Mouse (Mus musculus): ENCODE measurements around the gene Asic2. TPM values are rescaled to one million over a fixed set of nuclear protein-coding genes. Genes with fewer than 3 reads are reported as not detected.
A peak's percentile ranks its signal among the peaks of the same experiment; 100 is the strongest.

Gene Asic2
- total and polyA plus RNA-seq, 3 experiments, result not detected

DNA sequence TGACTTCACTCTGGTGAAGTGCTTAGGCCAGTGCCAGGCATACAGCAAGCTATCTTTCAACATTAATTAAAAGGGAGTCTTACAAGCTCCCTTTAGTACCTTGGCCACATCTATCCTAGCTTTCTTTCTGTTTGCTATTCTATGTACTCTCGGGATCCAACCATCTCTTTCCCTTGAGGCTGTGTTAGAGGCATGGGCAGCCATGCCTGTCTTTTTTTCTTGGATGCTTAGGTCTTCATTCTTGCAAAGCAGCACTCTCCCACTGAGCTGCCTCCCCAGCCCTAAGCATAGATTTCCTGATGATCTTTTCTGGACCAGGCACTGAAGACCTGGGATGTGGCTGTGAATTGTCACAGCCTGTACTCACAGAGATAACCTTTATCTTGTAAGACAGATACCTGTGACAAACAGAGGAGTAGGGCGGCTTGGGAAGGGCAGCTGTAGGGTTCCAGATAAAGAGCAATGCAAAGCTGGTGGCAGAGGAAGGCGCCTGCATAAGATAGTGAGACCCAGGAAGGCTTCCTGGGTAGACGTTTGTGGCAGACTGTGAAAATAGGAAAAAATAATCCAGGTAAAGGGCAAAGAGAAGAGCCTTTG is 433.0 kb downstream of the Asic2 start:
- Histone ChIP-seq H3K36me3 (ENCODE audit: control insufficient read depth in 1 of 2, insufficient read depth in 2 of 2, low read length in 2 of 2) (no peaks in the 10 kb centered on the region), H3K4me3 (ENCODE audit: control insufficient read depth in 1 of 2, insufficient read depth in 1 of 2, low read depth in 2 of 2, low read length in 2 of 2) (no peak overlapping the region), H3K9ac (ENCODE audit: control insufficient read depth, low read depth, low read length, poor library complexity, severe bottlenecking) (no peak overlapping the region), H3K9me3 (replicated peaks; ENCODE audit: insufficient read depth, low read length) (no peaks in the 10 kb centered on the region), H3K79me2 (ENCODE audit: control insufficient read depth, insufficient read depth, low read length, poor library complexity) (no peaks in the 10 kb centered on the region), H3K27me3 (ENCODE audit: control insufficient read depth in 1 of 2, insufficient read depth in 2 of 2, low read length in 2 of 2) (no peaks in the 10 kb centered on the region), H3K4me1 (ENCODE audit: control insufficient read depth in 1 of 2, insufficient read depth in 2 of 2, low read length in 2 of 2) (no peaks in the 10 kb centered on the region), H3K27ac (ENCODE audit: control insufficient read depth, low read depth, low read length) (no peak overlapping the region)
- DNase-seq (ENCODE audit: low read depth, low spot score), result no peak
- TF ChIP-seq POLR2A (IDR thresholded peaks at IDR 0.05; ENCODE audit: control insufficient read depth in 1 of 2, insufficient read depth in 1 of 2, low read depth in 1 of 2, low read length in 2 of 2, poor library complexity in 1 of 2), result no peak
- no peak for TF ChIP-seq GATA1 (IDR thresholded peaks at IDR 0.05; ENCODE audit: low read depth, low read length)
- TF ChIP-seq MAFK (IDR thresholded peaks at IDR 0.05; ENCODE audit: borderline replicate concordance, low read depth, low read length), result no peak
- no peak for TF ChIP-seq NELFE (IDR thresholded peaks at IDR 0.05; ENCODE audit: low read depth, low read length)
- no peak for TF ChIP-seq POLR2AphosphoS5 (IDR thresholded peaks at IDR 0.05; ENCODE audit: borderline replicate concordance, low read depth, low read length)
- no peak for TF ChIP-seq ZC3H11A (IDR thresholded peaks at IDR 0.05; ENCODE audit: low read depth, low read length)
- no peak for TF ChIP-seq CHD1 (IDR thresholded peaks at IDR 0.05; ENCODE audit: low read depth, low read length)
- TF ChIP-seq MXI1 (IDR thresholded peaks at IDR 0.05; ENCODE audit: low read depth, low read length), result no peak
- no peak for TF ChIP-seq GABPA (IDR thresholded peaks at IDR 0.05; ENCODE audit: low read depth, low read length)
- TF ChIP-seq JUND (IDR thresholded peaks at IDR 0.05; ENCODE audit: low read depth, low read length), result no peak
- TF ChIP-seq RAD21 (IDR thresholded peaks at IDR 0.05; ENCODE audit: low read depth, low read length), result no peak
- TF ChIP-seq ETS1 (IDR thresholded peaks at IDR 0.05; ENCODE audit: low read depth, low read length), result no peak
- no peak for TF ChIP-seq ZKSCAN1 (IDR thresholded peaks at IDR 0.05; ENCODE audit: low read depth, low read length)
- TF ChIP-seq SIN3A (IDR thresholded peaks at IDR 0.05; ENCODE audit: low read length), result no peak
- no peak for TF ChIP-seq BHLHE40 (IDR thresholded peaks at IDR 0.05; ENCODE audit: borderline replicate concordance, low read depth, low read length)
- no peak for TF ChIP-seq ZMIZ1 (IDR thresholded peaks at IDR 0.05; ENCODE audit: low read depth, low read length)
- no peak for TF ChIP-seq CHD2 (IDR thresholded peaks at IDR 0.05; ENCODE audit: low read length)
- no peak for TF ChIP-seq TCF12 (IDR thresholded peaks at IDR 0.05; ENCODE audit: low read depth, low read length)

DNA sequence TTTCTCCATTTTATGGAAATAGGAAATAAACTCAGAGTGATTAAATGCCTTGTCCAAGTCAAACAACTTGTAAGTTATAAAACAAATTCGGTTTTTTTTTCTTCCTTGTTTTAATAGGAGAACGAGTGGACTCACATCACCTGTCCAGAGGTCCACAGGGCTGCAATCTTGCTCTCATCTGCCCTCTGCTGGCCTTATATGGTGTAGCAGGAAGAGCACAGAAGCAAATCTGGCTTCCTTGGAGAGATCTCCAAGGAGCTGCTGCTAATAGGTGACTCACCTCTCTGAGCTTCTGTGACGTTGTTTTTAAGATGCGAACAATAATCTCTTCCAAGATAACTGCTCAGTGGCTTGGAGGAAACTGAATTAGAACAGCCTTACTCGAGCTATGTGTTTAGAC is 433.6 kb downstream of the Asic2 start:
- Histone ChIP-seq H3K27ac (ENCODE audit: control insufficient read depth, low read depth, low read length) (no peak overlapping the region), H3K27me3 (ENCODE audit: control insufficient read depth in 1 of 2, insufficient read depth in 2 of 2, low read length in 2 of 2) (no peaks in the 10 kb centered on the region), H3K4me3 (ENCODE audit: control insufficient read depth in 1 of 2, insufficient read depth in 1 of 2, low read depth in 2 of 2, low read length in 2 of 2) (no peak overlapping the region), H3K4me1 (ENCODE audit: control insufficient read depth in 1 of 2, insufficient read depth in 2 of 2, low read length in 2 of 2) (no peaks in the 10 kb centered on the region), H3K9ac (ENCODE audit: control insufficient read depth, low read depth, low read length, poor library complexity, severe bottlenecking) (no peak overlapping the region), H3K9me3 (replicated peaks; ENCODE audit: insufficient read depth, low read length) (no peaks in the 10 kb centered on the region), H3K36me3 (ENCODE audit: control insufficient read depth in 1 of 2, insufficient read depth in 2 of 2, low read length in 2 of 2) (no peaks in the 10 kb centered on the region), H3K79me2 (ENCODE audit: control insufficient read depth, insufficient read depth, low read length, poor library complexity) (no peaks in the 10 kb centered on the region)
- peak; percentile 16 for DNase-seq (ENCODE audit: low read depth, low spot score)
- TF ChIP-seq KAT2A (conservative IDR thresholded peaks at IDR 0.05; ENCODE audit: low read depth, low read length) (no peak), RAD21 (IDR thresholded peaks at IDR 0.05; ENCODE audit: low read depth, low read length) (peak; percentile 25), JUND (IDR thresholded peaks at IDR 0.05; ENCODE audit: low read depth, low read length) (no peak), BHLHE40 (IDR thresholded peaks at IDR 0.05; ENCODE audit: borderline replicate concordance, low read depth, low read length) (no peak), ZC3H11A (IDR thresholded peaks at IDR 0.05; ENCODE audit: low read depth, low read length) (no peak), SMC3 (IDR thresholded peaks at IDR 0.05; ENCODE audit: low read depth, low read length) (peak; percentile 24; the same call in 1 of the 2 replicates), CTCF (IDR thresholded peaks at IDR 0.05 in 2 of 3, conservative IDR thresholded peaks at IDR 0.05 in 1 of 3; ENCODE audit: control insufficient read depth in 1 of 3, insufficient read depth in 1 of 3, low read depth in 2 of 3, low read length in 3 of 3, poor library complexity in 1 of 3, severe bottlenecking in 1 of 3) (peak; percentile 42 to 45 (median 44)), CHD1 (IDR thresholded peaks at IDR 0.05; ENCODE audit: low read depth, low read length) (no peak), USF2 (IDR thresholded peaks at IDR 0.05; ENCODE audit: borderline replicate concordance in 1 of 2, insufficient read depth in 1 of 2, low read depth in 1 of 2, low read length in 2 of 2) (no peak), TBP (IDR thresholded peaks at IDR 0.05; ENCODE audit: low read depth, low read length) (no peak), POLR2AphosphoS2 (IDR thresholded peaks at IDR 0.05; ENCODE audit: low read length) (no peak)
